Mouse (Mus musculus) olfactory bulb, adult 2 months (tissue): Measurements from ENCODE around the gene Chrna9.

ENCODE experiments used
- CTCF ChIP-seq: fragments of 200-500 bp; IDR thresholded peaks from 2 replicates; pipeline ENCODE4 v1.5.1; 2012; ENCODE audit warnings: low read depth, mild to moderate bottlenecking, low read length, moderate library complexity; ENCODE audit not compliant: insufficient read depth
- POLR2A ChIP-seq: fragments of 200-500 bp; IDR thresholded peaks from 2 replicates; pipeline ENCODE4 v1.6.1; 2012; ENCODE audit warnings: mild to moderate bottlenecking, low read depth, low read length, moderate library complexity; ENCODE audit not compliant: insufficient read depth

- TF ChIP-seq CTCF = no peak
- TF ChIP-seq POLR2A = no peak
Measured at GRCm38 (mm10) chr5:65973189-65973588, 38.5 kb downstream of the Chrna9 start.
